Mouse (Mus musculus) urinary bladder, postnatal 36 days (tissue): ENCODE measurements around the gene Chst8.

Experiments used
- DNase-seq, 2 experiments: peaks; one replicate each; pipeline ENCODE4 v3.0.0; 2022; ENCODE audit warnings: low spot score in 2 of 2, mixed read lengths in 1 of 2

Gene Chst8

DNA sequence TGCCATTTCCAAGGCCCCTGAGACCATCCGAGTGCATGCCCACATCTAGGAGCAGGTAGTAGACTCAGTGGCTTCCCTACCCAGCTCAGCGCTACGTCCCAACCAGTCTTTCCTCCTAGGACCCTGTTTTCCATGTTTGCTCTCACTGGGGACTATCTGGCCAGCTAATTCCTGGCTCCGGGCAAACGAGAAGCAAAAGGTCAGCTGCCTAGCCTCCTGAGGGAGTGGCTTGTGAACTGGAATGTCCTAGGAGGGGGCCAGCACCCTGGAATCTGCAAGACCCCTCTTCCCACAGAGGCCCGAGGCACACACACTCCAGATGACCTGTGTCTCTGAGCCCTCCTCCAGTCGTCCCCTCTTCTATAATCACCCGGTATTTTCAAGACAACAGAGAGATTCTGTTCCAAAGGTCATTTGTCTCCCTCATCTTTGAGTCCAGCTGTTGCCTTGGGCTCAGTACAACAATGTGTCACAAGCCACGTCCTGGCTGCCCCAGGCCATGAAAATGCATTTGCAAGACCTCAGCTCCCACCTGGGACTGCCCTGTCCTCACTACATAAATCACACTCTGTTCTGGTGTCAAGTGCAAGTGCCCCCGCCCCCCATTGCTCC is 60.3 kb downstream of the Chst8 start:
- no peak for DNase-seq

DNA sequence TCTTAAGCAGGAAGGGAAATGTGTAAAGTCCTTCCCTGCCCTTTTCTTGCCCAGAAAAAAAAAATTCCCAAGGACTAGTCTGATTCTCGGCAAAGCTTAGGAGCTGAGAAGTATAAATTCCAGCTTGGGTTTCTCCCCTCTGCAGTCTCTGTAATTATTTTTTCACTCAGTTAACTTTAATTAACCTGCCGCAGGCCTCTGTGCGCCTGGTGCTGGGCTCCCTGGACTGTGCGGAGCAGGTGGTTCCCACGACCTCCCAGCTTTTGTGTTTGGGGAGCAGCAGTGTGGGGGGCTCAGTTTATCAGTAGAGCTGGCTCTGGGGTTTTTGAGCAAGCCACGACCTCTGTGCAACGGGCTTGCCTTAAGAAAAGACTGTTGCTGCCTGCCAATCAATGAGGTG is 62.2 kb downstream of the Chst8 start:
- no peak for DNase-seq

DNA sequence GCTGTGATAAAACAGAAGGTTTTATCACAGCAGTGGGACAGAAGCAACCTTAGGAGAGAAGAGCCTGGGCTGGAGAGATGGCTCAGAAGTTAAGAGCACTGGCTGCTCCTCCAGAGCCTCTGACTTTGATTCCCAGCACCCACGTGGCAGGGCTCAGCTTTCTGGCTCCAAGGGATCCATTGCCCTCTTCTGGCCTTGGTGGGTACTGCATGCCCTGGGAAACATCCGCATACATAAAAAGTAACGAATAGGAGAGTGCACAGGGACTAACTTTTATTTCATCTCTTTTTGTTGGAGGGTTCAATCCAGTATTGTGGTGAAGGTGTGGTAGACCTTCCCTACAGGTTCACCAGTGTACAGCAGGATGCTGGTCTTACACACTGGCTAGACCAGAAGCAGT is 62.8 kb downstream of the Chst8 start:
- DNase-seq: no peak

DNA sequence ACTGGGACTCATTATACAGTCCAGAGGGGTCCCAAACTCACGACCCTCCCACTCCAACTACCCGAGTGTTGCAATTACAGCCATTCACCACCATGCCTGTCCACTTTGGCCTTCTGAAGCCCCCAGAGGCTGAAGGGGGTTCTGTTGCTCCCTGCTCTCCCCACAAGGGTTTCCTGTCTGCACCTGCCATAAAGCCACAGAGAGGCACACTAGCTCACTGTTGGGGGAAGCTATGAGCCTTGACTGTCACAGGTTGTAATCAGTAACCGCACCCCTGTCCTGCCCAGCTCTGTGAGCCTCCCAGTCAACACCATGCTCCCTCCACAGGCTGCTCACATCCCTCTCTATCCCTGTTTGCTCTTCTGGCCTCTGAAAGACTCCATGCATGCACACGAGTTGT is 64.0 kb downstream of the Chst8 start:
- DNase-seq: no peak

DNA sequence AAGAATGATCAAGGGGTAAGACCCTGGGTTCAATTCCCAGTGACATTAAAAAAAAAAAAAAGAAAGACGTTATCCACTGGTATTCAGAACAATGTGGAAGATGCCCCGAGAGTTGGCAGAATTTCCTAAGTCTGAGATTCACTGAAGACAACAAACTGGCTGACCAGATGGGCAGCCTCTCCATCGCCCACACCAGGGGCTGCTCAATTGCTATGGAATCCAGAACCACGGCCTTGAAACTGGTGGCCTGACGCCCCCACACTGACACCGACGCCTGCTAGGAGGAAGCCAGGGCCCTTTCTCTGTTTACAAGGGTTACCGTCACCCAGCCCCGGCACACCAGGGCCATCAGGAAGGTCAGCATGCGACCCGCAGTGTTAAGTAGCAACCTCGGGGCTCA is 64.8 kb downstream of the Chst8 start:
- no peak for DNase-seq

DNA sequence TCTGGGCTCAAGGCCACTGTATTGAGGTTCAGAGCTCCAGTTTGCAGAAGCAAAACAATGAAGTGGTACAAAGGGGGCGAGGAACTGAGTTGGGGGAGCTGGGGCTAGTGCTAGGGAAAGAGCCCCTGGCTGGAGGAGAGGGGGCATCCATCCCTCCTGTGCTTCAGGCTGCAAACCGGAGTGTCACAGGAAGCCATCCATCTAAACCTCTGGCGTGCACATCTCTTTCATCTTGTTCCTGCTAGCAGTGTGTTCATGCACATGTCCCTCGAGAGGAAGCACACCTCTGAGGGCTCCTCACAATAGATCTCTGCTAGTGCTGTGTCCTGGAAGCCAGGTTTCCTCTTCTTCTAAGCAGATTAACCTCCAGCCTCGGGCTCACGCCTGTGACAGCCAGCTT is 65.9 kb downstream of the Chst8 start:
- no peak for DNase-seq

DNA sequence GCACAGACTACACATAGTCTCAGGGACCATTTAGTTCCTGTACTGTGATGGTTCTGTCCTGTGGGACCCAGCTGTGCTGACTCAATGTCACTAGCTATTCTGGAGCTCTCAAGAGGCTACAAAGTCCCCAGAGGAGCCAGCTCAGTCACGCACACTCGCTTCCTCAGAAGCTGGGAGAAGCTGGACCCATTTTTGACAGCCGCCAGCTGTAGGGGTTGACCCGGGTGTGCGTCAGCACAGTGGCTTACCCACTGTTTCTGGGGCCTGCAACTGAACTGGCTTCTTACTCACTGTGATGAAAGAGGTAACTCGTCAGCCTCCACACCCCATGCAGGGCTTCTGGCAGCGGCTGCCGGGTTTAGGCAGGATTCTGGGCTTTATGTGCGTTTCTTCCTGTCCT is 66.3 kb downstream of the Chst8 start:
- peak; percentile 10 to 23 for DNase-seq

DNA sequence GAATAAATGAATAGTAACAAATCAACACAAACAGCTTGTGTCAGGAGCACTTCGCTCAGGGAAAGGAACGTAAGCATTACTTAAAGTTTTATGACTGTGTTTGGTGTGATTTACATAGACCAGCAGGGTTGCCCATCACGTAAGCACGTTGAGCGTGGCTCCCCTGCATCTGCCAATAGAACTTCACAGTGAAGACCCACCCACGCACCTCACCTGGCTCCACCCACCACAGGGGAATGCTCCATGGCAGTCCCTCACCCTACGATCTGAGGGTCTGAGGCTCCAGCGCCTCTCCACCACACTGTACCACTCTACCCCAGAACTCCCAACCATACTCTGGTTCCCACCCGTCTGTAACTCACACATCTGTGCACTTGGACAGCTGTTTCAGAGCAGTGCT is 67.1 kb downstream of the Chst8 start:
- DNase-seq: no peak

DNA sequence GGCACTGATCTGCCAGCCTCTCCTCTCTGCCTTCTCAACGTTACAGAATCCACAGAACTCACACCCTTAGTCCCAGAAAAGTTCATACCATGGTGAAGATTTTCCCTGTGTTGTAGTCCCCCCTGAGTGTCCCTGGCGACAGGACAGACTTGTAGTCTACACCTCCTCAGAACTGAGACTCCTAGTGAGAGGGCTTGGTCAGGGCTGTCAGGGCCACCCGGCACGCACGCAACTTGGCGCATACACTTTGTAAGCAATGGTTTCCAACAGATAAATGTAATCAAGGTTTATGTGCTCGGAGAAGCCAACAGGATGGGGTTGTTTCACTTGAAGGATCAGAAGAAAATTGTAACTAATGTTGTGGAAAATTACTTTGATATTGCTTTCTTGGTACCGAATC is 67.5 kb downstream of the Chst8 start:
- no peak for DNase-seq

DNA sequence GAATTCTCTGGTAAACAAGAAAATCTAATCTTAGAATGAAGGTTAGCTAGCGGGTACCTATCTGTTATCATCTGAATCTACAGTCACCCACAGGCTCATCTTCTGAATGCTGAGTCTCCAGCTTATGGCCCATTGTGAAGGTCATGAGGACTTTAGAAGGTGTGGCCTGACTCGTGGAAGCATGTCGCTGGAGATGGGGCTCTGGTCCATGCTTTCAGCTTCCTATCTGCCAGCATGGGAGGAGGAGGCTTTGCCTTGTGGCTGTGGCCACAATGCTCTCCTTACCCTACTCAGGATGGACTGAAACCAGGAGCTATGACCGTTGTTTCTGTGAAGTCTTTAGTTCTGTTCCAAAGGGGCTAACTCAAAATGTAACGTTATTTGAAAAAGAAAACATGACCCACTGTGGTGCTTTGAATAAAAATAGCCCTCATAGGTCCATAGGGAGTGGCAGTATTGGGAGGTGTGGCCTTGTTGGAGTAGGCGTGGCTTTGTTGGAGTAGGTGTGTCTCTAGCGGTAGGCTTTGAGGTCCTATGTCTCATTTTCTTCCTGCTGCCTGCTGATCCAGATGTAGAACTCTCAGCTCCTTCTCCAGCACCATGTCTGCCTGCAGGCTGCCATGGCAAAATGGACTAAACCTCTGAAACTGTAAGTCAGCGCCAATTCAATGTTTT is 69.0 kb downstream of the Chst8 start:
- DNase-seq: no peak

DNA sequence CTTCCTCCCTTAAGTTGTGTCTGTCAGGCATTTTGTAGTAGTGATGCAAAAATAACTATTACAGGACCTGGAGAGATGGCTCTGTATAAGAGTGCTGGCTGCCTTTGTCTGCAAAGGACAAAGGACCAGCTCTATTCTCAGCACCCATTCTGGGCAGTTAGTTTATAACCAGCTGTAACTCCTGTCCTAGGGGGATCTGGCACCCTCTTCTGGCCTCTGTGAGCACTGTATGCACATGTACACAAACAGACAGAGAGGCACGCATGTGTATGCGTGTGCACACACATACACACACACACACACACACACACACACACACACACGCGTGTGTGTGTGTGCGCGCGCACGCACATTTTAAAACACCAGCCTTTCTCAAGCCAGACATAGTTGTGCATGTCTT is 73.1 kb downstream of the Chst8 start:
- no peak for DNase-seq

DNA sequence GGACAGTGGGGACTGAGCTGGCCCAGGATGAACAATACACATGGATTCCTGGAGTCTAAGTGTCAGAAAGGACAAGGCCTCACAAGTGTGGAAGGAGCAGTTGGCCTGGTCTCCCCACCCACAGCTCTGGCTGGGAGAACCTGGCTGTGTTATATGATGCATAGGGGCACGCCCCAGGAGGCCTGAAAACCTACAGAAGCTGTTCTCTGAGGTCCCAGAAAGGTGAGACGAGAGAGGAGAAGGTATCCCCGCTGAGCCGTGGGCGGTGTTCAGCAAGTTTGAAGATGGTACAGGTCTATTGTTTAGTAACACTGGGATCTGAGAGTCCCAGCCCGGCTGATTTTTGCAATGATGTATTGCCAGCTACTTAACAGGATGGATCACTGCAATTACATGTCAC is 75.3 kb downstream of the Chst8 start:
- no peak for DNase-seq

DNA sequence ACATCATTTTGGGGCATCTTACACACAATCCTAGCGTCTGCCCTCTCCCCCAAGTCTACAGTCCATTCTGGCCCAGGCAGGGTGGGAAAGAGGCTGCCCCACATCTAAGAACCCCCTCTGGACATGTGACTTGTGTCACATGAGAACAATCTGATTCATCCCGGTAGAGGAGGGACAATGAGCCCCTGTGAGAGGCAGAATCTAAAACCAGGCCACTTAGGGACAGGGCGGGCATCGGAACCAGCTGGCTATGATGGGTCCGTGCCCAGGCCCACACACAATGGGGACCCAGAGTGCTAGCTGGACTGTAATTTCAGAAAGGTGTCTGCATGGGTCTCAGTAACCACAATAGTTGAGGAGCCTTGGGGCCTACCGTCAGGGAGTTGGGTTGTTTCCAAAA is 78.2 kb downstream of the Chst8 start:
- no peak for DNase-seq

DNA sequence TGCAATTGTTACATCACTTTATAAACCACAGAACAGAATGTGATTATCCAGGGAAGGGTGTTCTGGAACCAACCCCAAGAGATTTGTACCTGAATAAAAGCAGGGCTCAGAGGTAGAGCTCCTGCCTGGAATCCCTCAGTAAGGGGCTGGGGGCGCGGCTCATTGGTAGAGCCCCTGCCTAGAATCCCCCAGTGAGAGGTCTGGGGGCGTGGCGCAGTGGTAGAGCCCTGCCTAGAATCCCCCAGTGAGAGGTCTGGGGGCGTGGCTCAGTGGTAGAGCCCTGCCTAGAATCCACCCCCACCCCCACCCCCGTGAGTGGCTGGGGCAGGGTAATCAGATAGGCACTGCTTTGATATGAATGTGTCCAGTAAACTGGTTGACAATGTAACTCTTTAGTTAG is 83.6 kb downstream of the Chst8 start:
- DNase-seq: no peak

DNA sequence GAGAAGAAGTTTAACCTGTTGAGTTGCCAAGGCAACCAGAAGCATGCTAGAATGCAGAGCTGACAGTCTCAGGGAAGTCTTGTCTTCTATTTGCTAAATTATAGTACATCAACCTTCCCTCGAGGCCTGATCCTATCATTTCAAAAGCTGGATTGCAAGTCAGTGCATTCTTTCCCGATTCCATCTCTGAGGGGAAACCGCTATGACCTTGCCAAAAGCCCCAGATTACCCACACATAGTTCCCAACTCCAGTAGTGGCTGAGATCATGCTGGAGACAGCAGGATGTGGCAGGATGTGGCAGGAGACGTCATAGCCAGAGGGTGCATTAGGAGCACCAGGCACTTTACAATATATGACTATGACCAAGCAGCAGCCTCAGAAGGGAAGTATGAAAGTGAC is 87.3 kb downstream of the Chst8 start:
- no peak for DNase-seq

DNA sequence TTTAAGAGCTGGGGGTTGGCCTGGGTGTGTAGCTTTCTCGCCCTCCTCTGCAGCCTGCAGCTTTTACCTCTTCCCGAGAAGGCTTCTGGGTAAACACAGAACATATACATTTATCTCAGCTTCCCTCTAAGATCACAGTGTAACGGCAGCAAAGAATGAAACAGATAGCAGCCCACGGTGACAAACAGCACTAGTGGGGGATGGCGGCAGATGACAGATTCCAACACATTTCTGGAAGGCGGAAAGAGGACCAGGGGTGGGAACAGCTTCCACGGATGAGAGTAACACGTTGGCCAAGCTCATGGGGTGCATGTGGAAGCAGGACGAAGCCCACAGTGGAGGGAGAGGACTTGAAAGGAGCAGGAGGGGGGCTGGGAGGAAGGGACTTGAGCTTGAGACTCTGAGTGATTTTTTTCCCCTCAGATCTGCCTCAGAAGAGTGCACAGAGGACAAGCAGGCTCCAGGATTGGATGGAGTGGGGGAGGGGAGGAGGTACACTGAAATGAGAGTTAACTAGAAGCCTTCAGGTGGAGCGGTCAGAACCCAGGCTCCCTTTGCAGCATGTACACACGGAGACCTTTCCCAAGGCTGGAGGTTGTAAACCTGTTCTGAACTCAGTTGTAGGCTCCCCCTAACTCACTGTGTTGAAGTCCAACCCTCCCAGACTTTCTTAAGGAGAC is 89.8 kb downstream of the Chst8 start:
- no peak for DNase-seq

DNA sequence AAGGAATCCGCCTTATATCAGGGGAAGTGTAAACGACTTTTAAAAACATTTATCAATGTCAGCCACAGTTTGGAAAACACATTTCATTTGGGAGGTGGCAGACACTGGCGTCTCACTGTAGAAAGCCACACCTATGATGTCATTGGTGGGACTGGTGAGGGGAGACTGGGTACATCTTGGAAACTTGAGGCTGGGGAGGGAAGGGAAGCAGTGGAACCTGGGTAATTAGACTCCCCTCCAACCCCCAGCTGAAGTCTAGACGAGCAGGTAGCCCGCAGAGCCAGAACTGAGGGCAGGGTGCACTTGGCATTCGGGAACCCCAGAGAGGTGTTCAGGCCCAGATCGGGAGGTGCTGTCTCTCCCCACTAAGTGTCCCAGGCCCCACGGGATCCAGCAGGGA is 90.4 kb downstream of the Chst8 start:
- no peak for DNase-seq

DNA sequence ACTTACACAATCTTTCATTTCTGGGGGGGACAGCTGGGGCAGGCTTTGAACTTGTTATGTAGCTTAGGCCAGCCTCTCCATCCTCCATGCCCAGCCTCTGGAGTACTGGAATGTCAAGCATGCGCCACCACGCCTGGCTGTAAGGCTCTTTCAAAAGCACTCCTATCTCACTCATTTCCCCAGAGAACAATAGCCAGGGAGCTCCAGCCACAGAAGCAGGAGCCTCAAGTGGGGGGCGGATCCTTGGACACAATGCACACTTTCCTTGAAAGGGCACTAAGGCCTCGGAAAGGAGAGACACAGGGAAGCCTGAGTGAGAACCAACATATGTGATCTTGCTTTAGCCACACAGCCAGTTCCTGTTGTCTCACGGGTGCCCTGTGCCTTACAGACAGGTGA is 90.9 kb downstream of the Chst8 start:
- no peak for DNase-seq

DNA sequence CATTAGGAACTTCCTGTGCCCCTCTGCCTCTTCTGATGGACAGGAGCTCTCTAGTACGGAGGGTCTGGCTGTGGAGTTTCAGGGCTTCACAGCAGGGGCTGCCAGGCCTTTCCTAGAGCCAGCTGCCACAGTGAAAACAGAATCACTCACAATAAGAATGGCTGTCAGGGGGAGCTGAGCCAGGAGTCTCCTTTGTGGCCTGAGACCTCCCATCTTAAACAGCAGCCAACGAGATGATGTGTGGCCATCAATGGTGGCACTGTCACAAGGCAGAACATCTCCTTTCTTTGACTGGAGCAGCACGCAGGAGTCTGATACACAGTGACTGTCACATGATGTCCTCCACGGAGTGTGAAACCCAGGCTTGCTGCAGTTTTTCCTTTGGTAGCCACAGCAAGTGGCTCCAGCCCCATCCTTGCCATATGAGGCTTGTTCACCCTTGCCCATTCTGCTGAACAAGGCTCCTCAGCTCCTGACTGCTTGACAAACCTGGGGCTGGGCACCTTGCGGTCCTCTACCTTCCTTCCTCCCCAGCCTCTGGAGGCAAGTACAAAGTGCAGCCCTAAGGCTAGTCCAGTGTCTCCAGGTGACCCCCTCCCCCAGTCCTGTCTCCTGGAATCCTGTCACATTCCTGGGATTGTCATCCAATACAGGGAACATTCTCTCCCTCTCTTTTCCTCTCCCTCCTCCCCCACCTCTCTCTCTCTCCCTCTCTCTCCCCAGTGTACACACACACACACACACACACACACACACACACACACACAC is 91.4 kb downstream of the Chst8 start:
- DNase-seq: no peak

DNA sequence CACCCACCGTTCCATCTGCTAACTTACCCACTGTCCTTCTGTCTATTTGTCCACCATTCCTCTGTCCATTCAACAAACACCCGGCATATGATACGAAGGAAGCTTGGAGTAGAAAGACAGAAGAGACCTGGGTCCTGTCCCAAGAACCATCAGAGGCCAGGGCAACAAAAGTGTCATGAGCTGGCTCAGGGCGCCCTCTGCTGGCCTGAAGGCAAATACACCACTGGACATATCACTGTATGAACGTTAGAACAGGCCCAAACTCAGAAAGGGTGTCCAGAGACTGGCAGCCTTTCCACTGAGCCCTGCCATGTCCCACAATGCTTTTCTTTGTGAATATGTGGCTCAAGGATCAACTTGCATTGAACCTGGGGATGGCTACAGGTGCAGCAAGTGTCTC is 92.9 kb downstream of the Chst8 start:
- DNase-seq: peak; percentile 43 to 64

DNA sequence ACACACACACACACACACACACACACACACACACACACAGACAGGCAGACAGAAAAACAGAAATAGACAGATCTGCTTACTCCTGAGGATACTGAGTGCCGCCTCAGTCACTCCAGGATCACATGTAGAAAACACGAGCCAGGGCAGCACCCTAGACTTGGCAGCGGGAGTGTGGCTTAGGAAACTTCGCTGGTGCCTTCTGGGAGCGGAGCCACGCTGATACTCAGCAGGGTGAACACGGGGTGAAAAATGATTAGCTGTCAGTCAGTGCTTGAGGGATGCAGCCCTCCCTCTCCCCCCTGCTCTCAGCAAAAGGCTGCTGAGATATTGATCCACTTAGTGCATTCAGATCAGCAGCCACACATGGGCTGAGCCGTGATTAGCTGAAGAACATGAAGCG is 93.9 kb downstream of the Chst8 start:
- DNase-seq: peak in 1 of 2 experiments; percentile 52

DNA sequence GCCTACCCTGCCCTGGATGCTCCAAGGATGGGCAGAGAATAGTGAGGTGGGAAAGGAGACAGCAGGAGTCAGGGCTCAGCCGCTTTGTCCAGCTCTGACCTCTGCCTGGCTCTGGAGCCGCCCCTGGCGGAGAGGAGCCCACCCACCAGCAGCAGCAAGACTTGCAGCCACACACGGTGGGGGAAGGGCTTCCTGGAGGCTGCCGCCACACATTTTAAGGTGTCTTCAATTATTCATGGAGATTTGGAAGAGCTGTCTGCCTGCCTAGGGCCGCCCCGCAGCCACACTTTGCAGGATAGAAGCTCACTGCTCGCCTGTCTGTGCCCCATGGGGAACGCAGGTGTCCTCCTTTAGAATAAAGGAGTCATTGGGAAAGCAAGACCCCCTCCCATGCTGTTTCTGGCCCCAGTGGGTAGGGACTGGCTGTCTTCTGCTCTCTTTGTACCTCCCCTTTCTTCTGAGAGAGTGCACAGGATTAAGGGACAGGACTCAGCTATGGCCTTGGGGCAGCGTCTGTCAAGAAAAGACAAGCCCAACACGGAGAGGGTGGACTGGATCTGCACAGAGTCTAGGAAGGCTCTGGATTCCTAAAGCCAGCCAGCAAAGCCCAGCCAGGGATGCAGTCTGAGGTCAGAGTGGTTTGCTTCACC is 95.2 kb downstream of the Chst8 start:
- no peak for DNase-seq
